Mouse (Mus musculus) lung, adult 2 months (tissue): Measurements from ENCODE around the gene Ndufa7.
"Not testable (repeated sequence)": the region's sequence is repeated elsewhere in the genome, so short reads cannot be mapped to it uniquely, and the experiment has no call there.

Experiments
- CTCF ChIP-seq: fragments of 200-500 bp; IDR thresholded peaks from 2 replicates; pipeline ENCODE4 v1.5.1; 2011; ENCODE audit warnings: mild to moderate bottlenecking, low read length, control low read depth; ENCODE audit not compliant: insufficient read depth
- POLR2A ChIP-seq: fragments of 200-500 bp; IDR thresholded peaks from 2 replicates; pipeline ENCODE4 v1.6.1; 2011; ENCODE audit warnings: low read depth, mild to moderate bottlenecking, control low read depth, low read length, borderline replicate concordance; ENCODE audit errors: extremely low read depth

DNA sequence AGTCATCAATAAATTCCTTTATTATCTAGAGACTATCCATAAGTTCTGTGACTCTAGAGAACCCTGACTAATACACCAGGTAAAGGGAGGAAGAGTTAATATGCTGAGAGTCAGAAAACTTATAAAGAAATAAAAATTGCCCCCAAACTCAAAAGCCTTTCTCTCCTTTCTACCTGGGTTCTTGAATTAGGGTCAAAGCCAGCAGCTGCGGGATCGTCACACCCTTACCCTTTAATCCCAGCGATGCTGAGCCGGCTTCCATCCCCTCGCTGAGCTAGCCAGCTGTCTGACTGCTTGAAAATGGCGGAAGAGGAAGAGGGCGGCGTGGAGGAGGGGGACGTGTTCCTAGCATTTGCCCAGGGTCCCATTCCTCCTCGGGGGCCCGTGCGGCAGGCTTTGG lies 49.2 kb downstream of the Ndufa7 start, which contains the start of gene Gm7029:
- not testable (repeated sequence) for TF ChIP-seq CTCF, POLR2A
